Mouse (Mus musculus) stomach, postnatal 0 days (tissue): Measurements from ENCODE around the gene Atp8a2. TPM values are rescaled to one million over a fixed set of nuclear protein-coding genes. Genes with fewer than 3 reads are reported as not detected.

Source experiments
- ATAC-seq: fragments of 200-750 bp; cut with Nextera tagmentation; 2 replicates; pipeline ENCODE4 v1.8.0; 2017; ENCODE audit not compliant: low FRiP score, low TSS enrichment
- DNase-seq: peaks from one replicate; pipeline ENCODE4 v3.0.0-alpha.2; 2016; ENCODE audit warnings: low spot score
- H3K27ac ChIP-seq: fragments of 300-500 bp; sonication (generic); replicated peaks from 2 replicates; pipeline ENCODE4 v1.5.1; 2014; ENCODE audit warnings: mild to moderate bottlenecking, control low read depth
- H3K27me3 ChIP-seq: fragments of 300-500 bp; sonication (generic); 2 replicates; pipeline ENCODE4 v1.6.1; 2014; ENCODE audit warnings: low read length; ENCODE audit not compliant: control insufficient read depth, insufficient read depth
- H3K36me3 ChIP-seq: fragments of 300-500 bp; sonication (generic); 2 replicates; pipeline ENCODE4 v1.6.1; 2014; ENCODE audit warnings: low read length, mixed read lengths; ENCODE audit not compliant: control insufficient read depth, insufficient read depth
- H3K4me1 ChIP-seq: fragments of 300-500 bp; sonication (generic); replicated peaks from 2 replicates; pipeline ENCODE4 v1.6.1; 2014; ENCODE audit warnings: antibody characterized with exemption; ENCODE audit not compliant: control insufficient read depth, insufficient read depth
- H3K4me2 ChIP-seq: fragments of 300-500 bp; sonication (generic); replicated peaks from 2 replicates; pipeline ENCODE4 v1.6.1; 2014; ENCODE audit warnings: low read depth, mild to moderate bottlenecking, control low read depth, moderate library complexity
- H3K4me3 ChIP-seq: fragments of 300-500 bp; sonication (generic); 2 replicates; pipeline ENCODE4 v1.5.1; 2014; ENCODE audit warnings: low read depth, low read length, control low read depth
- H3K9ac ChIP-seq: fragments of 300-500 bp; sonication (generic); 2 replicates; pipeline ENCODE4 v1.6.1; 2014; ENCODE audit warnings: mild to moderate bottlenecking, low read length, control low read depth, mixed read lengths
- H3K9me3 ChIP-seq: fragments of 300-500 bp; sonication (generic); 2 replicates; pipeline ENCODE4 v1.6.1; 2016; ENCODE audit warnings: low read length; ENCODE audit not compliant: control insufficient read depth
- CTCF ChIP-seq: IDR thresholded peaks from 2 replicates; pipeline ENCODE4 v1.5.1; 2016; ENCODE audit warnings: antibody characterized with exemption, low read depth, mild to moderate bottlenecking, moderate library complexity
- EP300 ChIP-seq: optimal IDR thresholded peaks from 2 replicates; pipeline ENCODE3; 2016; ENCODE audit warnings: antibody characterized with exemption
- WGBS: fragments of 180-500 bp; shearing (Covaris S2); extraction: QIAGEN DNeasy Blood & Tissue Kit; methylation state at CpG from one replicate; pipeline ENCODE4 v1.1.7; 2014; 5-methylcytosine and 5-hydroxymethylcytosine counted together
- polyA plus RNA-seq: library from polyadenylated mRNA; unstranded; fragments of >200 nt; fragmentation: Nextera tagmentation; extraction: Ambion mirVana; gene quantifications from 2 replicates; pipeline ENCODE4 v1.2.1, GENCODE M21; 2015

Atp8a2 gene
- polyA plus RNA-seq, 1 experiment from 2014 or later, result 6.3 TPM

DNA sequence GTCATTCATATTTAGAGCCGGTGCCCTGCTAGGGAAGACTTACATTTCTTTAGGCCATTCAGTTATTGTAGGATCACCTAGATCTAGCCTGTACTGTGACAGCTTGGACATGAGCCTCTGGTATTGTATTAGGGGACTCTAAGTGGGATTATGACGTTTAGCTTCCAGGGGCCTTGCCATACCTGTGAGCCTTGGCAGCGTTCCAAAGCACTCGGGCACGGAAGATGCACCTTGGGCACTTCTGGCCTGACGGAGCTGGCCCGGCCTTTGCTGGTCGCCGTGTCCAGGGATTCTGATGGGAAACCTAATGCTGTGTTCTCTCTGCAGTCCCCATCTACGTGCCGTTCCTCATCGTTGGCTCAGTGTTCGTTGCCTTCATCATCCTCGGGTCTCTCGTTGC, 567.7 kb downstream of the Atp8a2 start:
- TF ChIP-seq CTCF (no peak), EP300 (no peak)
- Histone ChIP-seq H3K9me3 (no peaks in the 10 kb centered on the region), H3K27me3 (no peaks in the 10 kb centered on the region), H3K4me2 (no peak overlapping the region), H3K4me3 (no peak overlapping the region), H3K27ac (no peak overlapping the region), H3K9ac (no peak overlapping the region), H3K4me1 (no peaks in the 10 kb centered on the region), H3K36me3 (no peaks in the 10 kb centered on the region)
- 88% methylated on average over 15 of the region's 15 CpGs for WGBS
- no peak for DNase-seq
- ATAC-seq, result no peak

DNA sequence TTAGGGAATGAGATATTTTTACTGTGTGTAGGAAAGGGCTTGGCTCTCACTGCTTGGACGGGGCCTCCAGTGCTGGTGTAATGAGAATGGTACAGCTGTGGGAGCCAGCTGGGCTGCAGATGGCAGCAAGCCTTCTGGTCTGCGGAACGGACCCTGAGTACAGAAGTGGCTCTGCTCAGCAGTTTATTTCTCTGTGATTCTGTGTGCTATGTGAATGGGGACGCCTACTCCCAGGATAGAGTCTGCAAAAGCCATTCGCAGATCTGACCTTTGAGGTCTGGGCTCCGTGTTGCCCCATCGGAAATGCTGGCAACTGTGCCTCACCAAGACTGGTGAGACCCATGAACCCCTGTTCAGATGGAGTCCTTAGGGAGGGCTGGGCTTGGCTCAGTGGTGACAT, 569.2 kb downstream of the Atp8a2 start:
- DNase-seq, result no peak
- Histone ChIP-seq H3K4me3 (no peak overlapping the region), H3K27ac (no peak overlapping the region), H3K9ac (no peak overlapping the region), H3K9me3 (no peaks in the 10 kb centered on the region), H3K4me1 (no peaks in the 10 kb centered on the region), H3K27me3 (no peaks in the 10 kb centered on the region), H3K36me3 (no peaks in the 10 kb centered on the region), H3K4me2 (peak overlapping the region; percentile 85; the same call in 1 of the 2 replicates)
- no peak; the same call in 1 of the 2 replicates for TF ChIP-seq CTCF
- TF ChIP-seq EP300, result no peak
- ATAC-seq, result no peak
- WGBS, result 45% methylated on average over 7 of the region's 7 CpGs

DNA sequence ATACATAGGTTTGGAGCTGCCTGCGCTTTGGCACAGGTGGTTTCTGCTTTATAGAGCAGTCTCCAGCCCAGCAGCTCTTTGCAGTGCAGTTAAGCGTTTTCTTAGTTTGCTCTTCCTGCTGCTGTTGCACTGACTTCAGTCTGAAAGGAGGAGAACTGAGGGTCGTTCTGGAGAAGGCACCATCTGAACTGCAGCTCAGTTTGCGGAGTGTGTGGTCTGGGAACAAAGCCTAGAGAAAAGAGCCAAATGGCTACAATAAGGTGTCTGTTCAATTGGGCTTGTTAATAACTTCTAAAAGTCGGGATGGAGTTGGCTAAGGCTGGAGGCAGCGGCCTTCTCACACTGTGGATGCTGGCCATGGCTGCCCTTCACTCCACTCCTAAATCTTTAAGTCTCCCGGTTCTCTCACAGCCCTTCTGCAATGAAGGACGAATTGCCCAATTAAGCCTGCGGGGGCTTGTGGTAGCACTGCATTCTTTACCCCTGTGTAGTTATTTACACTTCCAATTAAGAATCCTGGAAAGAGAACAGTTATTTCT, 569.8 kb downstream of the Atp8a2 start:
- Histone ChIP-seq H3K27ac (no peak overlapping the region), H3K9ac (no peak overlapping the region), H3K9me3 (no peaks in the 10 kb centered on the region), H3K4me2 (peak overlapping the region; percentile 85; the same call in 1 of the 2 replicates), H3K36me3 (no peaks in the 10 kb centered on the region), H3K4me3 (peak overlapping the region; percentile 56), H3K4me1 (no peaks in the 10 kb centered on the region), H3K27me3 (no peaks in the 10 kb centered on the region)
- DNase-seq (no peak), ATAC-seq (no peak)
- TF ChIP-seq EP300 (no peak), CTCF (no peak)
- WGBS, result 50% methylated on average over 9 of the region's 9 CpGs

DNA sequence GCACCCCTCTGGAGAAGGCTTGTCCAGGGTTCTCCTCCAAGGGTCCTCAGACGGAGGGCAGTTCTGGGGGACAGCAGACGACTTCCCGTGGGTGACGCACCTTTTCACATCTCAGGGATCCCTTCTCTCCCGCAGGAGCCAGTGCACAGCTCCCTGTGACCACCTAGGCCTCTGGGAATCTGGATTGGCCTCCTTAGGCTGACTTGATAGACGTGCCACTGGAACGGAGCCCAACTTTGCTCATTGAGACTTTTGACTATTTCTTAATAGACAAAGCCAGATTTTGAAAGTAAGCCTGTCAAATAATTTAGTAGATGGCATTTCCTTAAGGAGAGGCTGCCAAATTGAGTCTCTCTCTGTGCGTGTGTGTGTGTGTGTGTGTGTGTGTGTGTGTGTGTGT, 570.3 kb downstream of the Atp8a2 start:
- no peak overlapping the region; the same call in 1 of the 2 replicates for H3K9ac ChIP-seq
- TF ChIP-seq EP300, result no peak
- TF ChIP-seq CTCF, result no peak
- no peak overlapping the region for H3K27ac ChIP-seq
- peak overlapping the region; percentile 85 for H3K4me2 ChIP-seq
- 36% methylated on average over 8 of the region's 8 CpGs for WGBS
- peak overlapping the region; percentile 56 for H3K4me3 ChIP-seq
- H3K4me1 ChIP-seq, result no peaks in the 10 kb centered on the region
- no peaks in the 10 kb centered on the region for H3K27me3 ChIP-seq
- DNase-seq, result peak; percentile 43
- no peaks in the 10 kb centered on the region for H3K9me3 ChIP-seq
- ATAC-seq, result no peak
- no peaks in the 10 kb centered on the region for H3K36me3 ChIP-seq

DNA sequence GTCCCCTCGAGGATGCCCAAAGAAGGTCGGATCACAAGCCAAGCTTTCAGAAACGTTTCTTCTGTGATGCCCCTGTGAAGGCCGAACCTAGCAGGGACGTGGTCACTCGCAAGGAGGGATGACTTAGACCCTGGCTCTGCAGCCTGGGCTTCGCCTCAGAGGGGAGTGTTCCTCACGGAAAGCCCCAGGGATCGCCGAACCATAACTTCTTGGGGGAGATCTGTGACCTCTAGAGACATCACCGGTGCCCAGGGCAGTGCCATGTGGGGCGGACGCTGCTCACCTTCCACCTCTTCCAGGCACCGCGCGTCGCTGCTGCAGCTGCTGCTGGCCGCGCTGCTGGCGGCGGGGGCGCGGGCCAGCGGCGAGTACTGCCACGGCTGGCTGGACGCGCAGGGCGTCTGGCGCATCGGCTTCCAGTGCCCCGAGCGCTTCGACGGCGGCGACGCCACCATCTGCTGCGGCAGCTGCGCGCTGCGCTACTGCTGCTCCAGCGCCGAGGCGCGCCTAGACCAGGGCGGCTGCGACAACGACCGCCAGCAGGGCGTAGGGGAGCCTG, 571.1 kb downstream of the Atp8a2 start:
- Histone ChIP-seq H3K4me2 (peak overlapping the region; percentile 85), H3K9ac (peak overlapping the region; percentile 57), H3K27me3 (no peaks in the 10 kb centered on the region), H3K27ac (peak overlapping the region; percentile 69), H3K9me3 (no peaks in the 10 kb centered on the region), H3K4me1 (no peaks in the 10 kb centered on the region), H3K36me3 (no peaks in the 10 kb centered on the region), H3K4me3 (peak overlapping the region; percentile 56)
- 1% methylated on average over 47 of the region's 51 CpGs for WGBS
- peak; percentile 61 for DNase-seq
- TF ChIP-seq CTCF, result no peak
- TF ChIP-seq EP300, result no peak
- ATAC-seq, result peak; percentile 56; the same call in 1 of the 2 replicates

DNA sequence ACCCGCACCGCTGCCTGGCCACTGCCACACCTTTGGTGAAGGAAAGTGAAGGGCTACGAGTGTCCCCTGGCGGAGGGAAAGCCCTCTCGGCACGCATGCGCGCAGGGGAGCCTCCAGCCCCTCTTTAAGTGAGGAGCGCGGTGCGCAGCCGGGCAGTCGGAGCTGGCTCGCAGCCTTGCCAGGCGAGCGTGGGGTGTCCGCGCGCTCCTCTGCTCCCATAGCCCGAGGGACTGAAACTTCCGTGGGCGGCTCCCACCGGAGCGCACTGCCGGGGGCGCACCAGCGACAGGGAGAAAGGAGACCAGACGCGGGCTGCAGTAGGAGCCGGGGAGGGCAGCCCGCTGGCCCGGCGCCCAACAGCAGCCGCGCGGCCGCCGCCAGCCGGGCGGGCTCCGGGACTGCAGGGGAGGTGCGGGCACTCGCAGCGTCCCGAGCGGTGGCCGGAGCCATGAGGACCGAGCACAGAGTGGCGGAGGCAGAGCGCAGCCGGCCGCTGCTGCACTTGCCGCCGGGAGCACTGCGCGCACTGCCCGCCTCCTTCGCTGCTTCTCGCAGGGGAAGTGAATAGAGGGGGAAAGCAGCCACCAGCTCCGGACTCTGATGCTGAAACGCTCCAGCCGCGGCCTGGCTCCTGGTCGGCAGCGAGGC, 571.7 kb downstream of the Atp8a2 start, which contains the start of gene Shisa2:
Gene Shisa2 (plus strand): TSS at position 151 of the 648 bp plus-strand sequence.
- Histone ChIP-seq H3K4me1 (no peaks in the 10 kb centered on the region), H3K9ac (peak within 1 kb of the TSS; percentile 57), H3K36me3 (no peaks in the 10 kb centered on the region), H3K27me3 (no peaks in the 10 kb centered on the region), H3K4me3 (peak within 1 kb of the TSS; percentile 56), H3K9me3 (no peaks in the 10 kb centered on the region), H3K27ac (peak within 1 kb of the TSS; percentile 69), H3K4me2 (peak within 1 kb of the TSS; percentile 85)
- DNase-seq (peak; percentile 88), ATAC-seq (peak; percentile 86)
- WGBS, result under 1% methylated on average over 56 of the region's 65 CpGs
- TF ChIP-seq EP300, result no peak
- peak; percentile 79 for TF ChIP-seq CTCF
